Mouse (Mus musculus): Measurements from ENCODE around the gene Rab43. TPM values are rescaled to one million over a fixed set of nuclear protein-coding genes. Genes with fewer than 3 reads are reported as not detected.
A peak's percentile ranks its signal among the peaks of the same experiment; 100 is the strongest.

Rab43 gene
- polyA plus RNA-seq, 1 experiment, result 58.4 TPM

DNA sequence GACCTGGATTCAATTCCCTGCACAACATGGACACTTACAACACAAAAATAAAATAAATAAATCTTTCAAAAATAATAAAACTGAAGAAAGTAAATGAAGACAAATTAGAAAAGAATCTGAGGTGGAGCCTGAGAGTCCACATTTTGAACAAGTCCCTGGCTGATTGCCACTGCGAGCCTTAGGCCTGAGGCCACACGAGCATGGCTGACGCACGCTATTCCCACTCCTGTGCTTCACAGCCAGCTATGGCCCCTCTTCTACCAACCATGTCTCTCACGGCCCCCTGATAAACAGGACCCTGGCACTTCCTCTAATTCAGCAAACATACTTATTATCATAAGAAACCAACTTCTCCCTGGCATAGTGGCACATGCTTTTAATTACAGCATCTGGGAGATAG, 25.3 kb downstream of the Rab43 start:
- 62% methylated on average over 5 of the region's 5 CpGs for WGBS
- H3K36me3 ChIP-seq (ENCODE audit: control insufficient read depth, insufficient read depth, low read length), result peaks cover 5% of the 10 kb centered on the region
- peaks cover 49% of the 10 kb centered on the region for H3K4me1 ChIP-seq (ENCODE audit: control insufficient read depth, insufficient read depth, insufficient read length, low read length)
- no peak overlapping the region for H3K4me3 ChIP-seq (ENCODE audit: low read depth, low read length)
- TF ChIP-seq CTCF (IDR thresholded peaks at IDR 0.05; ENCODE audit: extremely low read depth, insufficient read length, insufficient replicate concordance, low read depth, low read length) (no peak), POLR2A (IDR thresholded peaks at IDR 0.05; ENCODE audit: low read depth, low read length) (no peak)
- H3K27ac ChIP-seq (ENCODE audit: insufficient read depth, low read depth, low read length), result 0 out of 2 replicates have a peak overlapping the region, but pooled peaks have one; percentile 10
- no peaks in the 10 kb centered on the region for H3K27me3 ChIP-seq (ENCODE audit: control insufficient read depth, insufficient read depth, low read length)

DNA sequence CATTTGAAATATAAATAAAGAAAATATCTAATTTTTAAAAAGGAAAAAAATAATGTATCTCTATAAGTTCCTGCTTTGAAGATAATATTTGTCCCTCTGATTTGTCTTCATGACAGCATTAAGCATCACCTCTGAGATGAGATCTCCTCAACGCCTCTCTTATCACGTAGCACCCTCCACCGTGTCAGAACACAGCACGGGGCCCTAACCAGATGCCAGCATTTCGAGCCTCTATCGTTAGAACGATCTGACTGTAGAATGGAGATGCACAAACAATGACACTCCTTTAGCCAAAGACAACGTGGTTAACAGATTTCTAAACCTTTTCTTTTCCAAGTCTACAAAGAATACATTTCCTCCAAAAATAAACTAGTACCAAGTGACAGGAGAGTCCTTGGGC, 27.9 kb downstream of the Rab43 start:
- no peaks in the 10 kb centered on the region for H3K36me3 ChIP-seq (ENCODE audit: control insufficient read depth, insufficient read depth, low read length)
- 80% methylated on average over 8 of the region's 8 CpGs for WGBS
- H3K4me3 ChIP-seq (ENCODE audit: low read depth, low read length), result no peak overlapping the region
- TF ChIP-seq CTCF (IDR thresholded peaks at IDR 0.05; ENCODE audit: extremely low read depth, insufficient read length, insufficient replicate concordance, low read depth, low read length), result no peak
- no peak for TF ChIP-seq POLR2A (IDR thresholded peaks at IDR 0.05; ENCODE audit: low read depth, low read length)
- no peak overlapping the region for H3K27ac ChIP-seq (ENCODE audit: insufficient read depth, low read depth, low read length)
- H3K4me1 ChIP-seq (ENCODE audit: control insufficient read depth, insufficient read depth, insufficient read length, low read length), result peaks cover 29% of the 10 kb centered on the region
- no peaks in the 10 kb centered on the region for H3K27me3 ChIP-seq (ENCODE audit: control insufficient read depth, insufficient read depth, low read length)

DNA sequence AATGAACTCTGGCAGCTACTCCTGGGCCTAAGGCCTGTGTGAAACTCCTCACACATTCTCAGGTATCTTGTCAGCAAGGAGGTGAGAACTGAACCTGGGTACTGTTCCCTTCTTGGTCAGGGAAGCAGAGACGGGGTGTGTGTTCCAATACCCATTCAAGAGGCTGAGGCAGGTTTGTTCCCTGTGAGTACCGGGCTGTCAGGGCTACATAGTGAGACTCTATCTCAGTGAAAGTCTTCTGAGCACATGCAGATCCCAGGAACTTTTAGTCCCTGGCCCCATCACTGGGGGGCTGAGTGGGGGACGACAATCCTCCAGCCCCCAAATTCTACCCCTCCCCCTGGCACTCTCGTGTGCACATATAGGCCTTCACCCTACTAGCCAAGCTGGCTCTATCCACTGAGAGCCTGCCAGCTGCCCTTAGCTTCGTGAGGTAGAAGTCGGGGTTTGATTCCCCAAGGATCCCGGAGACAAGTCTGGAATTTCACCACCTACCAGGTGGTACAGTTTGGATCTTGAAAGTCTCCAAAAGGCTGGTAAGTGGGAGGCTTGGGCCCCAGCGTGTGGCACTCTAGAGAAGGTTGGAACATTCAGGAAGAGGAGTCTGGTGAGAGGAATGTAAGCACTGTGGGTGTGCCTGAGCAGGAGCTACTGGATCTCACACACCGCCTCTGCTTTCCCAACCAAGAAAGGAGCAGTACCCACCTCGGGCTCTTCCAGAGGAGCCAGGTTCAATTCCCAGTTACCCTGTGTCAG, 31.2 kb downstream of the Rab43 start:
- WGBS, result 74% methylated on average over 10 of the region's 10 CpGs
- H3K4me3 ChIP-seq (ENCODE audit: low read depth, low read length), result no peak overlapping the region
- H3K27ac ChIP-seq (ENCODE audit: insufficient read depth, low read depth, low read length), result no peak overlapping the region
- H3K4me1 ChIP-seq (ENCODE audit: control insufficient read depth, insufficient read depth, insufficient read length, low read length), result peaks cover 19% of the 10 kb centered on the region
- H3K27me3 ChIP-seq (ENCODE audit: control insufficient read depth, insufficient read depth, low read length), result no peaks in the 10 kb centered on the region
- no peaks in the 10 kb centered on the region for H3K36me3 ChIP-seq (ENCODE audit: control insufficient read depth, insufficient read depth, low read length)
- TF ChIP-seq POLR2A (IDR thresholded peaks at IDR 0.05; ENCODE audit: low read depth, low read length), result no peak

DNA sequence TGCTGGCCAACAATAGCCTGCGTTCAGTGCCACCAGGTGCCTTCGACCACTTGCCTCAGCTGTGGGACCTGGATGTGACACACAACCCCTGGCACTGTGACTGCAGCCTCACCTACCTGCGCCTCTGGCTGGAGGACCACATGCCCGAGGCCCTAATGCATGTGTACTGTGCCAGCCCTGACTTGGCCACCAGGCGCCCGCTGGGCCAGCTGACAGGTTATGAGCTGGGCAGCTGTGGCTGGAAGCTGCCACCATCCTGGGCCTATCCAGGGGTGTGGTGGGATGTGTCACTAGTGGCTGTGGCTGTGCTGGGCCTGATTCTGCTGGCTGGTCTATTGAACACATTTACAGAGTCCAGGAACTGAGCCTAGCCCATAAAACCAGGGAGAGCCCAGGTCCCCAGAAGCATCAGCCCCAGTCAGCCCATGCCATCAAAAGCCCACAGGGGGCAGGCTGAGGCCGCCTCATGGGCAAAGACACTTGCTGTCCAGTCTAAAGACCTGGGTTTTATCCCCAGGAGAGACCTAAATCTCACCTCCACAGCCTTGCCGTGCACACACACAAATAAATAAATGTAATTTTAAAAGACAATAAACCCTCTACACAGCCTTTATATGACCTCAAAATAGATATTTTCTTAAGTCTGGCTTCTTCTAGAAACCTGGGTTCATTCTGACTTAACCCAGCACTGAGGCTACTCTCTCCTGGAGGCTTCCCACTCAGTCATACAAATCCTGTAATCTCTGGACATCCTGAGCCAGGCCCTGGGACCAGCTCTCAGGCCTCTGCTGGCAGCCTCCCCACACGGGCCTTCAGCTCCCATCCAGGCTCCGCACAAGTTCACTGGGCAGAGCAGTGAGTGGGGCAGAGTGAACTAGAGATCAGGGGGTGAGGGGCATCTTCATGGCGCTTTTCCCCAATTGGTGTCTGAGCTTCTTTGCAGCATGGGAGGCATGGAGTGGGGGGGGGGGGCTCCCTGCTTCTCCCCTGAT, 32.5 kb downstream of the Rab43 start:
- Histone ChIP-seq H3K27me3 (ENCODE audit: control insufficient read depth, insufficient read depth, low read length) (no peaks in the 10 kb centered on the region), H3K4me3 (ENCODE audit: low read depth, low read length) (no peak overlapping the region), H3K27ac (ENCODE audit: insufficient read depth, low read depth, low read length) (no peak overlapping the region), H3K4me1 (ENCODE audit: control insufficient read depth, insufficient read depth, insufficient read length, low read length) (peaks cover 14% of the 10 kb centered on the region), H3K36me3 (ENCODE audit: control insufficient read depth, insufficient read depth, low read length) (no peaks in the 10 kb centered on the region)
- 83% methylated on average over 11 of the region's 11 CpGs for WGBS
- TF ChIP-seq CTCF (IDR thresholded peaks at IDR 0.05; ENCODE audit: extremely low read depth, insufficient read length, insufficient replicate concordance, low read depth, low read length) (0 out of 2 replicates have a peak, but pooled peaks have one; percentile 20), POLR2A (IDR thresholded peaks at IDR 0.05; ENCODE audit: low read depth, low read length) (no peak)

DNA sequence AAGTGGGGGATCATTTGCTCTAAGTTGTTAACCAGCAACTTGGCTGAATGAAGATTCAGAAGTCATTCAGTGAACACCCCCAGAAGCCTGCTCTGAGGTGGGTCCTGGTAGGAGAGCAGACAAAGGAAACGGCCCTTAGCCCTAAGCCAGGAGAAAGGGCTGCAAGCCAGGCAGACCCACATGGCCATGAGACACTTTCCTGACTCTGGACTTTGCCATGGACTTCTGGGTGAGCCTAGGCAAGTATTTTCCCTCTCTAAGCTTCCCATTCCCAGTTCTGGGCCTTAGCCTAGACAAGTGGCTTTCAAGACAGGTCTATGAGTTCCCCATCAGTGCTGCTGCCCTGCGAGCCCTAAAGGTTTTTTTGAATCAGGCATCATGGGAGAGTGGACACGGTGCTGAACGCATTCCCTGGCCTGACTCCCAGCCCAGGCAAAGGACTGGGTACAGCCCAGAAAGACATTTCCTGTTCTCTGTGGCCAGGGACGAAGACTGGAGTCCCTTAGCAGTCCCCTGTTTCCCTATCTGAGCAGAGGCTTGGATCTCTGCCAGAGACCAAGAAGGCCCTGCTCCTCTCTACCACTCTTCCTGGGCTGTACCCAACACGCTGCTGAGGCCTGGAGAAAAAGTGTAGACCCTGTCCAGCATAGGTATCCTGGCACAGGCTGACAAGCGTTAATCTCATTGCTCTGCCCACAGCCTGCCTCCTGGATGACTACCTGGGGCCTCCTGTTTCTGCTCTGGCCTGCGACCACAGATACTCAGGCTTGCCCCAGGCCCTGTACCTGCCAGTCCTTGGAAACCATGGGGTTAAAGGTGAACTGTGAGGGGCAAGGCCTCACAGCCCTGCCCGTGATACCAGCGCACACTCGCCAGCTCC, 33.4 kb downstream of the Rab43 start:
- Histone ChIP-seq H3K4me3 (ENCODE audit: low read depth, low read length) (no peak overlapping the region), H3K36me3 (ENCODE audit: control insufficient read depth, insufficient read depth, low read length) (no peaks in the 10 kb centered on the region), H3K27me3 (ENCODE audit: control insufficient read depth, insufficient read depth, low read length) (no peaks in the 10 kb centered on the region), H3K27ac (ENCODE audit: insufficient read depth, low read depth, low read length) (no peak overlapping the region), H3K4me1 (ENCODE audit: control insufficient read depth, insufficient read depth, insufficient read length, low read length) (peaks cover 14% of the 10 kb centered on the region)
- TF ChIP-seq CTCF (IDR thresholded peaks at IDR 0.05; ENCODE audit: extremely low read depth, insufficient read length, insufficient replicate concordance, low read depth, low read length) (no peak), POLR2A (IDR thresholded peaks at IDR 0.05; ENCODE audit: low read depth, low read length) (no peak)
- WGBS, result 38% methylated on average over 11 of the region's 11 CpGs

DNA sequence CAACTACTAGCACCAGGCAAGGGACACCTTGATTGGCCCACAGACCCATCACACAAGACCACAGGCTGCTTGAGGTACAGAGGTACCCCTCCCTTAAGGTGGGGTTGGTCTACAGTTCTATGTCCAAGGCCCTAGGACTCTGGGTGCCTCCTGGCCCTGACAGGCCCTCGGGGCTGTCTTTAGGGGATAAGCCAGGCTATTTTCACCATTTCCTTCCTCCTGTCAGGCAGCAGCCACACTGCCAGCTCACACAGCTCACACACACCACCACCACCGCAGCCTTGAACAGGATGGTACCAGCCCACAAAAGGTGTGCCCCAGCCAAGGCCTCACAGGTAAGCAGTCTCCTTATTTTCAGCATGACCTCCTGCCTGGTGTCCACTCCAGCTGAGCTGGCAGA, 34.1 kb downstream of the Rab43 start, which contains the start of gene Gp9:
TSS of gene Gp9 (plus strand) at position 231 of the 400 bp plus-strand sequence.
- WGBS, result 43% methylated on average over 2 of the region's 2 CpGs
- no peak for TF ChIP-seq POLR2A (IDR thresholded peaks at IDR 0.05; ENCODE audit: low read depth, low read length)
- no peak for TF ChIP-seq CTCF (IDR thresholded peaks at IDR 0.05; ENCODE audit: extremely low read depth, insufficient read length, insufficient replicate concordance, low read depth, low read length)
- H3K4me1 ChIP-seq (ENCODE audit: control insufficient read depth, insufficient read depth, insufficient read length, low read length), result peaks cover 14% of the 10 kb centered on the region
- no peaks in the 10 kb centered on the region for H3K27me3 ChIP-seq (ENCODE audit: control insufficient read depth, insufficient read depth, low read length)
- H3K4me3 ChIP-seq (ENCODE audit: low read depth, low read length), result no peak within 1 kb of the TSS
- H3K27ac ChIP-seq (ENCODE audit: insufficient read depth, low read depth, low read length), result no peak within 1 kb of the TSS
- H3K36me3 ChIP-seq (ENCODE audit: control insufficient read depth, insufficient read depth, low read length), result no peaks in the 10 kb centered on the region

Measured in small intestine, adult 2 months (tissue).